Mouse (Mus musculus) midbrain, embryonic 10.5 days (tissue): ENCODE results near the gene Lrp8. TPM values are rescaled to one million over a fixed set of nuclear protein-coding genes. Genes with fewer than 3 reads are reported as not detected.
A peak's percentile ranks its signal among the peaks of the same experiment; 100 is the strongest.

Source experiments
- DNase-seq: peaks from one replicate; pipeline ENCODE4 v3.0.0-alpha.2; 2017; ENCODE audit warnings: low spot score
- H3K27ac ChIP-seq: fragments of 300-500 bp; sonication (generic); replicated peaks from 2 replicates; pipeline ENCODE4 v1.5.1; 2016; ENCODE audit warnings: mild to moderate bottlenecking
- H3K27me3 ChIP-seq: fragments of 300-500 bp; sonication (generic); 2 replicates; pipeline ENCODE4 v1.6.1; 2016; ENCODE audit warnings: low read depth, mild to moderate bottlenecking; ENCODE audit not compliant: poor library complexity, severe bottlenecking
- H3K36me3 ChIP-seq: fragments of 300-500 bp; sonication (generic); 2 replicates; pipeline ENCODE4 v1.6.1; 2016; ENCODE audit warnings: mild to moderate bottlenecking, moderate library complexity
- H3K4me1 ChIP-seq: fragments of 300-500 bp; sonication (generic); 2 replicates; pipeline ENCODE4 v1.6.1; 2016
- H3K4me3 ChIP-seq: fragments of 300-500 bp; sonication (generic); 2 replicates; pipeline ENCODE4 v1.5.1; 2016; ENCODE audit warnings: mild to moderate bottlenecking, moderate library complexity
- H3K9me3 ChIP-seq: fragments of 300-500 bp; sonication (generic); replicated peaks from 2 replicates; pipeline ENCODE4 v1.6.1; 2016; ENCODE audit warnings: mild to moderate bottlenecking
- WGBS: fragments of 180-500 bp; shearing (Covaris S2); methylation state at CpG from one replicate; pipeline ENCODE4 v1.1.7; 2016; 5-methylcytosine and 5-hydroxymethylcytosine counted together
- polyA plus RNA-seq: library from polyadenylated mRNA; unstranded; fragments of >200 nt; fragmentation: Nextera tagmentation; extraction: Ambion mirVana; gene quantifications from 2 replicates; pipeline ENCODE4 v1.2.1, GENCODE M21; 2016

Gene Lrp8
- polyA plus RNA-seq, 1 experiment from 2014 or later: 10.4 TPM

GRCm38 (mm10) chr4:107834643-107835314 lies 32.7 kb downstream of the Lrp8 start:
- peaks cover 20% of the 10 kb centered on the region for H3K27me3 ChIP-seq
- peaks cover 15% of the 10 kb centered on the region for H3K36me3 ChIP-seq
- H3K27ac ChIP-seq: peak overlapping the region; percentile 92
- H3K4me1 ChIP-seq: peaks cover 86% of the 10 kb centered on the region
- H3K9me3 ChIP-seq: no peaks in the 10 kb centered on the region
- DNase-seq: peak; percentile 67
- 43% methylated on average over 22 of the region's 22 CpGs for WGBS
- H3K4me3 ChIP-seq: peak overlapping the region; percentile 31; the same call in 1 of the 2 replicates

GRCm38 (mm10) chr4:107835508-107835909 lies 33.4 kb downstream of the Lrp8 start:
- peak overlapping the region; percentile 92 for H3K27ac ChIP-seq
- peaks cover 15% of the 10 kb centered on the region for H3K36me3 ChIP-seq
- peak; percentile 61 for DNase-seq
- peak overlapping the region; percentile 31 for H3K4me3 ChIP-seq
- 20% methylated on average over 5 of the region's 5 CpGs for WGBS
- no peaks in the 10 kb centered on the region for H3K9me3 ChIP-seq
- H3K4me1 ChIP-seq: peaks cover 78% of the 10 kb centered on the region
- peaks cover 20% of the 10 kb centered on the region for H3K27me3 ChIP-seq

GRCm38 (mm10) chr4:107836758-107837157 lies 34.7 kb downstream of the Lrp8 start:
- H3K27ac ChIP-seq: peak overlapping the region; percentile 92
- H3K9me3 ChIP-seq: no peaks in the 10 kb centered on the region
- DNase-seq: peak; percentile 47
- H3K4me3 ChIP-seq: no peak overlapping the region
- 61% methylated on average over 5 of the region's 5 CpGs for WGBS
- peaks cover 15% of the 10 kb centered on the region for H3K36me3 ChIP-seq
- H3K27me3 ChIP-seq: peaks cover 20% of the 10 kb centered on the region
- H3K4me1 ChIP-seq: peaks cover 72% of the 10 kb centered on the region

GRCm38 (mm10) chr4:107837910-107838309 lies 35.8 kb downstream of the Lrp8 start:
- Histone ChIP-seq H3K27ac (peak overlapping the region; percentile 1; the same call in 1 of the 2 replicates), H3K4me1 (peaks cover 72% of the 10 kb centered on the region), H3K27me3 (peaks cover 15% of the 10 kb centered on the region), H3K4me3 (no peak overlapping the region), H3K36me3 (peaks cover 16% of the 10 kb centered on the region), H3K9me3 (no peaks in the 10 kb centered on the region)
- no peak for DNase-seq
- 81% methylated on average over 3 of the region's 3 CpGs for WGBS

DNA sequence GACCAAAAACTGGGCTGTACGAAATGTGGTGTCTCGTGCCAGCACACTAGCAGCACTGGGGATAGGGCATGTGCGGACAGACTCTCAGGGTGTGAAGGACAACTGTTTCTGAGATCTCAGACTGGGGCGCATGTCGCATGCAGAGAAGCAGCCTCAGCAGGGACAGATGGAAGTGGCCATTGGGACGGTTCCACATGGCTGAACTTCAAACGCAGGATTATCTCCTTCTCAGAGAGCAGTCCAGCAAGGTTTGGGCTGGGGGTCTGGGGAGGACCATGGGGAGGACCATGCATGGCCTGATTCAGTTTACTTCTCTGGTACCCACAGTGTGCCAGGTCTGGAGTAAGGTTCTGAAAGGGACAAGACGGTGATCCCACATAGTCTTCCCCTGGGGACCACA lies 41.6 kb downstream of the Lrp8 start:
- Histone ChIP-seq H3K36me3 (peaks cover 42% of the 10 kb centered on the region), H3K4me3 (no peak overlapping the region), H3K9me3 (no peaks in the 10 kb centered on the region), H3K27me3 (peaks cover 37% of the 10 kb centered on the region), H3K4me1 (peaks cover 55% of the 10 kb centered on the region), H3K27ac (peak overlapping the region; percentile 47)
- WGBS: 50% methylated on average over 8 of the region's 8 CpGs
- DNase-seq: peak; percentile 41

- no peak overlapping the region; the same call in 1 of the 2 replicates for H3K27ac ChIP-seq
- H3K27me3 ChIP-seq: peaks cover 37% of the 10 kb centered on the region
- H3K9me3 ChIP-seq: no peaks in the 10 kb centered on the region
- no peak overlapping the region for H3K4me3 ChIP-seq
- 6% methylated on average over 10 of the region's 10 CpGs for WGBS
- H3K36me3 ChIP-seq: peaks cover 54% of the 10 kb centered on the region
- DNase-seq: peak; percentile 81
- H3K4me1 ChIP-seq: peaks cover 55% of the 10 kb centered on the region
Measured at GRCm38 (mm10) chr4:107844971-107845370, 42.9 kb downstream of the Lrp8 start.

DNA sequence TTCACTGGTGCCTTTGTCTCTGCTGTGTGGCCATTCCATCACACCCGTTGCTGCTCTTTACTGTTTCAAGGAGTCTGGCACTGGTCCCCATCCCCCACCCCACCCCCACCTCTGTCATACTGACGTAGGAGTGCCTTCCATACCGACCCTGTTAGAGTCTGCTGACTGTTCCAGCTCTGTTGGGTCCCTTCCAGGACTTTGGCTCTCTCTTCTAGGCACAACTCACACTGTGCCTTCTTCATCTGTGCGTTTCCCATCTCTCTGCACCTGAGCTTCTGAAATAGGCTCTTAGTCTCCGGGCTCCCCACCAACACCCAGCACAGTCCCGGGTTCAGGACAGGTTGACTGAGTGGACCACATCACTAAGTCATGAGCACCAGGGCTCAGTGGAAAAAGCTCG lies 44.7 kb downstream of the Lrp8 start:
- 62% methylated on average over 7 of the region's 7 CpGs for WGBS
- peaks cover 71% of the 10 kb centered on the region for H3K36me3 ChIP-seq
- H3K27me3 ChIP-seq: peaks cover 37% of the 10 kb centered on the region
- peak overlapping the region; percentile 49; the same call in 1 of the 2 replicates for H3K27ac ChIP-seq
- H3K9me3 ChIP-seq: no peaks in the 10 kb centered on the region
- no peak overlapping the region for H3K4me3 ChIP-seq
- peaks cover 49% of the 10 kb centered on the region for H3K4me1 ChIP-seq
- no peak for DNase-seq

- no peak overlapping the region for H3K4me3 ChIP-seq
- peaks cover 35% of the 10 kb centered on the region for H3K27me3 ChIP-seq
- peaks cover 31% of the 10 kb centered on the region for H3K4me1 ChIP-seq
- no peak for DNase-seq
- no peaks in the 10 kb centered on the region for H3K9me3 ChIP-seq
- H3K27ac ChIP-seq: peak overlapping the region; percentile 5; the same call in 1 of the 2 replicates
- 86% methylated on average over 5 of the region's 5 CpGs for WGBS
- H3K36me3 ChIP-seq: peaks cover 81% of the 10 kb centered on the region
Measured at GRCm38 (mm10) chr4:107848546-107848945, 46.5 kb downstream of the Lrp8 start.

GRCm38 (mm10) chr4:107849621-107850020 lies 47.6 kb downstream of the Lrp8 start:
- WGBS: 92% methylated on average over 9 of the region's 9 CpGs
- peaks cover 32% of the 10 kb centered on the region for H3K27me3 ChIP-seq
- H3K9me3 ChIP-seq: no peaks in the 10 kb centered on the region
- no peak for DNase-seq
- H3K36me3 ChIP-seq: peaks cover 87% of the 10 kb centered on the region
- no peak overlapping the region for H3K27ac ChIP-seq
- peaks cover 22% of the 10 kb centered on the region for H3K4me1 ChIP-seq
- no peak overlapping the region for H3K4me3 ChIP-seq

DNA sequence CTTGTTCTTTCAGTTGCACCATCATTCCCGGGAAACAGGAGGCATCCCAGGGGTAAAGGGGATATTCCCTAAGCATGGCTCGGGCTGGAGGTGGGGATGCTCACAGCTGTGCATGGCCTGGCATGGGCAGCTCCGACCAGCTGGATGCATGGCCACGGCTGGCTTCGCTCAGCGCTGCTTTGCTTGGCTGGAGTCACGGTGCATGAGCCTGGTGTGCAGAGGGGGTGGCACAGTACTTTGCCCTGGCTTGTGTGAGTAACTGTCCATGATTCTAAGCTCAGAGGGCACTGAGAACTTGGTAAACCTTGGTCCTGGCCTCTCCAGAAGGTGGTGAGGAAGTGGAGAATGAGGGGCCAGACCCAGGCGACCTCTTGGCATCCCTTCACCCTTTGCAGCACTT lies 48.0 kb downstream of the Lrp8 start:
- DNase-seq: no peak
- Histone ChIP-seq H3K9me3 (no peaks in the 10 kb centered on the region), H3K36me3 (peaks cover 91% of the 10 kb centered on the region), H3K4me1 (peaks cover 18% of the 10 kb centered on the region), H3K27ac (no peak overlapping the region; the same call in 1 of the 2 replicates), H3K27me3 (peaks cover 27% of the 10 kb centered on the region), H3K4me3 (no peak overlapping the region)
- 90% methylated on average over 8 of the region's 8 CpGs for WGBS

- 90% methylated on average over 8 of the region's 8 CpGs for WGBS
- Histone ChIP-seq H3K36me3 (peaks cover 98% of the 10 kb centered on the region), H3K4me1 (no peaks in the 10 kb centered on the region), H3K4me3 (no peak overlapping the region), H3K9me3 (no peaks in the 10 kb centered on the region), H3K27ac (no peak overlapping the region), H3K27me3 (no peaks in the 10 kb centered on the region)
- DNase-seq: no peak
Measured at GRCm38 (mm10) chr4:107853333-107853732, 51.3 kb downstream of the Lrp8 start.

DNA sequence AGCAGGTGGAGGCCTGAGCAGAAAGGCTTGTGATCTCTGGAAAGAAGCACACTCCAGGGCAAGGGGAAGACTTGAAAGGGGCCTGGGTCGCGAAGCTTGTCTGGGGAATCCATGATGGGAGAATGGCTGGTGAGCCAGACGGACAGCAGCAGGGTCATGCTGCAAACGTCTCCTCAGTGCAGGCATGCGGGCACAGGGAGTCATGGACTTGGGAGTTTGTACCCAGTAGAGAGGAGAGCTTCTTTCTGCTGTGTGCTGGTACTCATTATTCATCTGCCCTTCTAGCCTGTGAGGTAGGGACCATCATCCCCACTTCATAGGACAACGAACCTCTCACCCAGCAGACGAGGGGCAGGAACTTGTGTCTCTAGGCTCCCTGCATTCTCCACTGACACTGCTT lies 51.8 kb downstream of the Lrp8 start:
- no peak for DNase-seq
- WGBS: 90% methylated on average over 7 of the region's 7 CpGs
- no peaks in the 10 kb centered on the region for H3K4me1 ChIP-seq
- no peak overlapping the region for H3K4me3 ChIP-seq
- H3K36me3 ChIP-seq: peaks cover 98% of the 10 kb centered on the region
- H3K9me3 ChIP-seq: no peaks in the 10 kb centered on the region
- no peaks in the 10 kb centered on the region for H3K27me3 ChIP-seq
- H3K27ac ChIP-seq: no peak overlapping the region

DNA sequence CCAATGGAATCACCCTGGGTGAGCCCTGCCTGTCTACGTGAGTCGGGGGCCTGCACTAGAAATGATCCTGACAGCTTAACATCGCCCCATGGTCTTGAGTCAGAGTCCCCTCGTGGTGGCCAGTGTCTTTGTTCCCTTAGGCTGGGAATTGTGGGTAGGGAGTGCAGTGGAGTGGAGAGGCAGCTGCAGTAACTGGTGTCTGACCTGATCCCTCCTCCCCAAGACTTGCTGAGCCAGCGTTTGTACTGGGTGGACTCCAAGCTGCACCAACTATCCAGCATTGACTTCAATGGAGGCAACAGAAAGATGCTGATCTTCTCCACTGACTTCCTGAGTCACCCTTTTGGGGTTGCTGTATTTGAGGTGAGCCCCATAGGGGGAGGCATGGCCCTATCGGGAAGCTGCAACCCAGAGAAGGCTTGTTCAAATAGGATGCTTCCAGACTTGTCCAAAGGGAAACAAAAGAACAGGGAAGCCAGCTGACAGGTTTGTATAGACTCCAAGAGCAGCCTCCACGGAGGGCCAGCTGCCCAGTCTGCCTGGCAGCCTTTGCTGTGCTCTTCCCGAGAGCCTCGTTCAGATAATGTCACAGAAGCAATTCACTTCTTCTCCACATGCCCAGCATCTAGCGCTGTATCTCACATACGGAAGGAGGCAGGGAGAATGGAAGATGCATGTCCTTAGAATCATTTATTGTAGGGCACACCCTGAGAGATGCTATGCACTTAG lies 55.1 kb downstream of the Lrp8 start:
- no peaks in the 10 kb centered on the region for H3K4me1 ChIP-seq
- H3K27me3 ChIP-seq: no peaks in the 10 kb centered on the region
- 78% methylated on average over 11 of the region's 11 CpGs for WGBS
- DNase-seq: no peak
- H3K36me3 ChIP-seq: peaks cover 99% of the 10 kb centered on the region
- no peak overlapping the region for H3K4me3 ChIP-seq
- no peak overlapping the region for H3K27ac ChIP-seq
- H3K9me3 ChIP-seq: no peaks in the 10 kb centered on the region
